Mouse (Mus musculus) c-Kit-positive CD71-positive TER-119-positive erythroid progenitor cells, embryonic 14.5 days (primary cell): ENCODE measurements around the gene Bora.
"Not testable (repeated sequence)": the region's sequence is repeated elsewhere in the genome, so short reads cannot be mapped to it uniquely, and the experiment has no call there.

ENCODE experiments used
- DNase-seq: peaks from one replicate; pipeline ENCODE4 v3.0.0-alpha.2; 2013; ENCODE audit warnings: low spot score

The Bora gene

GRCm38 (mm10) chr14:99046031-99046781, at the start of gene Bora, which contains the start of gene Mzt1:
Gene Bora (plus strand): TSS chr14:99046222.
Gene Mzt1 (minus strand): TSS chr14:99046134.
- DNase-seq, result peak; percentile 94

- no peak for DNase-seq
These were observed 35.6 kb upstream of the Bora start for GRCm38 (mm10) chr14:99010224-99010919.

GRCm38 (mm10) chr14:99010920-99011313, 35.1 kb upstream of the Bora start:
- no peak for DNase-seq

GRCm38 (mm10) chr14:99018691-99019090, 27.3 kb upstream of the Bora start:
- DNase-seq, result no peak

- no peak for DNase-seq
These were observed 26.8 kb upstream of the Bora start for GRCm38 (mm10) chr14:99019136-99019808.

- no peak for DNase-seq
These were observed 23.5 kb upstream of the Bora start for GRCm38 (mm10) chr14:99022346-99023086.

GRCm38 (mm10) chr14:99029987-99030386, 16.0 kb upstream of the Bora start:
- DNase-seq, result no peak

- DNase-seq, result no peak
These were observed 14.6 kb upstream of the Bora start for GRCm38 (mm10) chr14:99031337-99031873.

GRCm38 (mm10) chr14:99032596-99032995, 13.4 kb upstream of the Bora start:
- DNase-seq, result no peak

- DNase-seq, result not testable (repeated sequence)
These were observed 11.2 kb upstream of the Bora start for GRCm38 (mm10) chr14:99034851-99035250.

GRCm38 (mm10) chr14:99036039-99036438, 10.0 kb upstream of the Bora start:
- no peak for DNase-seq

GRCm38 (mm10) chr14:99037703-99038102, 8.3 kb upstream of the Bora start:
- DNase-seq, result no peak

- not testable (repeated sequence) for DNase-seq
These were observed 6.7 kb upstream of the Bora start for GRCm38 (mm10) chr14:99039308-99039707.

GRCm38 (mm10) chr14:99041416-99041815, 4.6 kb upstream of the Bora start:
- DNase-seq, result no peak

GRCm38 (mm10) chr14:99043499-99043898, 2.5 kb upstream of the Bora start:
- DNase-seq, result no peak

GRCm38 (mm10) chr14:99044096-99044495, 1.9 kb upstream of the Bora start:
- DNase-seq, result no peak

- DNase-seq, result no peak
These were observed 1.3 kb upstream of the Bora start for GRCm38 (mm10) chr14:99044718-99045117.

- DNase-seq, result no peak
These were observed 518 bp upstream of the Bora start for GRCm38 (mm10) chr14:99045378-99046030.

GRCm38 (mm10) chr14:99046782-99047181, 760 bp downstream of the Bora start:
- no peak for DNase-seq

- DNase-seq, result no peak
These were observed 13.1 kb downstream of the Bora start for GRCm38 (mm10) chr14:99058959-99059586.

GRCm38 (mm10) chr14:99060616-99061015, 14.6 kb downstream of the Bora start:
- no peak for DNase-seq
